Mouse (Mus musculus): Measurements from ENCODE around the gene Tfcp2. TPM values are rescaled to one million over a fixed set of nuclear protein-coding genes. Genes with fewer than 3 reads are reported as not detected.

Tfcp2 gene
- total and polyA plus RNA-seq, 3 experiments = 5.3 to 7.8 (median 6.8) TPM

- no peak overlapping the region for H3K4me3 ChIP-seq (replicated peaks in 1 of 3; ENCODE audit: low read depth in 2 of 3, low read length in 2 of 3, poor library complexity in 1 of 3)
- no peak overlapping the region for H3K27ac ChIP-seq (ENCODE audit: insufficient read depth, low read depth)
- H3K79me2 ChIP-seq (replicated peaks; ENCODE audit: control insufficient read depth, extremely low read depth, insufficient read depth, poor library complexity, severe bottlenecking) = no peaks in the 10 kb centered on the region
- no peak for DNase-seq (ENCODE audit: extremely low read depth)
- no peaks in the 10 kb centered on the region for H3K9me3 ChIP-seq (replicated peaks; ENCODE audit: low read length)
- no peaks in the 10 kb centered on the region for H3K27me3 ChIP-seq (replicated peaks)
- H3K4me1 ChIP-seq (ENCODE audit: control insufficient read depth in 1 of 2, insufficient read depth in 2 of 2) = no peaks in the 10 kb centered on the region
- peaks cover 15 to 33% of the 10 kb centered on the region in 2 experiments for H3K36me3 ChIP-seq (replicated peaks in 1 of 2; ENCODE audit: control insufficient read depth in 1 of 2, insufficient read depth in 1 of 2, low read length in 1 of 2)
- no peak overlapping the region for H3K9ac ChIP-seq (ENCODE audit: insufficient read depth, low read depth)
- H3K4me2 ChIP-seq (ENCODE audit: insufficient read depth, low read depth, poor library complexity, severe bottlenecking) = no peak overlapping the region
- dilution Hi-C loops (cut with MboI; ENCODE audit: extremely low pct_ligation_motif_present, extremely low pct_unique_long_range_greater_than_20kb, low sequenced_read_pairs) = no loop called here
- no peak for TF ChIP-seq CHD1 (IDR thresholded peaks at IDR 0.05; ENCODE audit: low read depth, low read length)
- TF ChIP-seq BHLHE40 (IDR thresholded peaks at IDR 0.05; ENCODE audit: low read depth, low read length) = no peak
- no peak for TF ChIP-seq KAT2A (IDR thresholded peaks at IDR 0.05; ENCODE audit: insufficient replicate concordance, low read length)
- TF ChIP-seq NRF1 (IDR thresholded peaks at IDR 0.05; ENCODE audit: low read depth, low read length) = no peak
- in situ Hi-C loops (cut with MboI; ENCODE audit: low pct_ligation_motif_present, low pct_unique_long_range_greater_than_20kb, low sequenced_read_pairs) = no loop called here
These were observed 35.4 kb upstream of the Tfcp2 start for GRCm38 (mm10) chr15:100587166-100587565.

DNA sequence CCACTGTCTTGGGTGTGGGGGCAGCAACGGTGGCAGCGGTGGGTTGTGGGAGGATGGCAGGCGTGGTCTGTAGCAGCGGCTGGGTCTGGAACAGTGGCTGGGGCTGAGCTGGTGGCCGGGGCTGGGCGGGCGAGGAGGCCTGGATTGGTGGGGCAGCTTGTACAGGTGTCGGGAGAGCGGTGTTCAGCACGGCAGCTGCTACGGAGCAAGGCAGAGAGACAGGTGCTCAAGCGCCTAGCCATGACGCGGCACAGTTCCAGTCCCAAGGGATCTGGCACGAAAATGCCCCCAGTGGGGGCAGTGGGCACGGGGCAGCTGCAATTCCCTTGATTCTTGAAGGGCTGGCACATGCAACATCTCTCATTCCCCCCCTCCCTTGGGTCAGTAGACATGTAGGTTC, 34.1 kb upstream of the Tfcp2 start:
- H3K27ac ChIP-seq (ENCODE audit: insufficient read depth, low read depth) = no peak overlapping the region
- DNase-seq (ENCODE audit: extremely low read depth) = no peak
- H3K9me3 ChIP-seq (replicated peaks; ENCODE audit: low read length) = no peaks in the 10 kb centered on the region
- H3K36me3 ChIP-seq (replicated peaks in 1 of 2; ENCODE audit: control insufficient read depth in 1 of 2, insufficient read depth in 1 of 2, low read length in 1 of 2) = peaks cover 15 to 32% of the 10 kb centered on the region in 2 experiments
- H3K4me3 ChIP-seq (replicated peaks in 1 of 3; ENCODE audit: low read depth in 2 of 3, low read length in 2 of 3, poor library complexity in 1 of 3) = no peak overlapping the region
- TF ChIP-seq PAX5 (IDR thresholded peaks at IDR 0.05; ENCODE audit: low read length) (no peak), HCFC1 (IDR thresholded peaks at IDR 0.05; ENCODE audit: low read depth, low read length) (no peak), NELFE (IDR thresholded peaks at IDR 0.05; ENCODE audit: low read depth, low read length) (no peak), UBTF (IDR thresholded peaks at IDR 0.05; ENCODE audit: low read depth, low read length) (no peak), MEF2A (IDR thresholded peaks at IDR 0.05; ENCODE audit: borderline replicate concordance, low read depth, low read length) (no peak), ZC3H11A (IDR thresholded peaks at IDR 0.05; ENCODE audit: low read depth, low read length) (no peak), ZNF384 (IDR thresholded peaks at IDR 0.05; ENCODE audit: low read depth, low read length) (no peak), EP300 (IDR thresholded peaks at IDR 0.05; ENCODE audit: low read length) (no peak), MAZ (IDR thresholded peaks at IDR 0.05; ENCODE audit: low read depth, low read length) (no peak), USF2 (conservative IDR thresholded peaks at IDR 0.05; ENCODE audit: low read depth, low read length) (no peak), GABPA (IDR thresholded peaks at IDR 0.05; ENCODE audit: insufficient replicate concordance, low read depth, low read length) (no peak), ETS1 (conservative IDR thresholded peaks at IDR 0.05; ENCODE audit: low read depth, low read length) (no peak), RAD21 (IDR thresholded peaks at IDR 0.05; ENCODE audit: low read depth, low read length) (no peak), JUND (conservative IDR thresholded peaks at IDR 0.05; ENCODE audit: low read depth, low read length) (no peak), USF1 (IDR thresholded peaks at IDR 0.05; ENCODE audit: low read depth, low read length) (no peak), E2F4 (IDR thresholded peaks at IDR 0.05; ENCODE audit: insufficient replicate concordance, low read depth, low read length) (no peak), IRF4 (IDR thresholded peaks at IDR 0.05; ENCODE audit: low read depth, low read length) (no peak), CHD1 (IDR thresholded peaks at IDR 0.05; ENCODE audit: low read depth, low read length) (no peak)
- dilution Hi-C loops (cut with MboI; ENCODE audit: extremely low pct_ligation_motif_present, extremely low pct_unique_long_range_greater_than_20kb, low sequenced_read_pairs) (no loop called here), in situ Hi-C loops (cut with MboI; ENCODE audit: low pct_ligation_motif_present, low pct_unique_long_range_greater_than_20kb, low sequenced_read_pairs) (no loop called here)
- H3K4me1 ChIP-seq (ENCODE audit: control insufficient read depth in 1 of 2, insufficient read depth in 2 of 2) = no peaks in the 10 kb centered on the region
- H3K4me2 ChIP-seq (ENCODE audit: insufficient read depth, low read depth, poor library complexity, severe bottlenecking) = no peak overlapping the region
- no peaks in the 10 kb centered on the region for H3K27me3 ChIP-seq (replicated peaks)
- no peak overlapping the region for H3K9ac ChIP-seq (ENCODE audit: insufficient read depth, low read depth)
- H3K79me2 ChIP-seq (replicated peaks; ENCODE audit: control insufficient read depth, extremely low read depth, insufficient read depth, poor library complexity, severe bottlenecking) = no peaks in the 10 kb centered on the region
